Mouse (Mus musculus) liver, embryonic 14.5 days (tissue): ENCODE results near the gene Vars. TPM values are rescaled to one million over a fixed set of nuclear protein-coding genes. Genes with fewer than 3 reads are reported as not detected.

Experiments used
- ATAC-seq: fragments of 200-750 bp; cut with Nextera tagmentation; 2 replicates; pipeline ENCODE4 v1.8.0; 2017; ENCODE audit warnings: moderate number of reproducible peaks, mild to moderate bottlenecking, moderate library complexity; ENCODE audit not compliant: insufficient read depth
- DNase-seq, 3 experiments: peaks; one replicate each; pipeline ENCODE4 v3.0.0-alpha.2; 2012 to 2013; ENCODE audit warnings: low read depth in 3 of 3, low spot score in 3 of 3
- H3K27ac ChIP-seq: fragments of 300-500 bp; sonication (generic); 2 replicates; pipeline ENCODE4 v1.5.1; 2014; ENCODE audit warnings: moderate library complexity, mild to moderate bottlenecking, control low read depth, inconsistent platforms
- H3K27me3 ChIP-seq: fragments of 300-500 bp; sonication (generic); 2 replicates; pipeline ENCODE4 v1.6.1; 2014; ENCODE audit warnings: mild to moderate bottlenecking, low read length, moderate library complexity; ENCODE audit not compliant: control insufficient read depth, insufficient read depth
- H3K36me3 ChIP-seq: fragments of 300-500 bp; sonication (generic); replicated peaks from 2 replicates; pipeline ENCODE4 v1.6.1; 2014; ENCODE audit warnings: low read depth; ENCODE audit not compliant: control insufficient read depth, insufficient read depth
- H3K4me1 ChIP-seq, 2 experiments: fragments of 200-500 bp in 1 of 2; fragments of 300-500 bp in 1 of 2; sonication (generic) in 1 of 2; replicated peaks; 2 replicates each; pipeline ENCODE4 v1.6.1; 2012 to 2014; ENCODE audit warnings: antibody characterized with exemption in 1 of 2, inconsistent platforms in 1 of 2, low read length in 1 of 2; ENCODE audit not compliant: control insufficient read depth in 2 of 2, insufficient read depth in 2 of 2
- H3K4me2 ChIP-seq: fragments of 300-500 bp; sonication (generic); 2 replicates; pipeline ENCODE4 v1.6.1; 2014; ENCODE audit warnings: low read depth, mild to moderate bottlenecking, control low read depth, moderate library complexity
- H3K4me3 ChIP-seq, 2 experiments: fragments of 200-500 bp in 1 of 2; fragments of 300-500 bp in 1 of 2; sonication (generic) in 1 of 2; 2 replicates each; pipeline ENCODE4 v1.5.1; 2012 to 2014; ENCODE audit warnings: low read depth in 2 of 2, low read length in 2 of 2, mild to moderate bottlenecking in 2 of 2, control low read depth in 1 of 2, inconsistent platforms in 1 of 2, moderate library complexity in 1 of 2; ENCODE audit not compliant: insufficient read depth in 1 of 2
- H3K9ac ChIP-seq: fragments of 300-500 bp; sonication (generic); replicated peaks from 2 replicates; pipeline ENCODE4 v1.6.1; 2014; ENCODE audit warnings: mild to moderate bottlenecking, control low read depth, moderate library complexity
- H3K9me3 ChIP-seq: fragments of 300-500 bp; sonication (generic); 2 replicates; pipeline ENCODE4 v1.6.1; 2016; ENCODE audit warnings: low read length, mixed read lengths; ENCODE audit not compliant: control insufficient read depth
- CTCF ChIP-seq: IDR thresholded peaks from 2 replicates; pipeline ENCODE4 v1.5.1; 2016; ENCODE audit warnings: antibody characterized with exemption, low read depth, control low read depth
- EP300 ChIP-seq: IDR thresholded peaks from 2 replicates; pipeline ENCODE4 v1.6.1; 2016; ENCODE audit warnings: antibody characterized with exemption, low read depth
- WGBS: fragments of 180-500 bp; shearing (Covaris S2); extraction: QIAGEN DNeasy Blood & Tissue Kit; methylation state at CpG from one replicate; pipeline ENCODE4 v1.1.7; 2014; ENCODE audit not compliant: insufficient replicate concordance; 5-methylcytosine and 5-hydroxymethylcytosine counted together
- polyA plus RNA-seq, 2 experiments: library from polyadenylated mRNA; depleted of rRNA in 1 of 2; stranded (reverse) in 1 of 2; unstranded in 1 of 2; fragments of >200 nt; fragmentation: Nextera tagmentation in 1 of 2; extraction: Ambion mirVana in 1 of 2; gene quantifications; 2 replicates each; pipeline versions ENCODE4 v1.2.1 to v1.2.3; 2012 to 2014

Vars gene
- polyA plus RNA-seq, 2 experiments = 61.7 to 67.6 TPM

- no peak; the same call in 1 of the 2 replicates for TF ChIP-seq CTCF
- peak; percentile 89 for TF ChIP-seq EP300
- H3K36me3 ChIP-seq = no peaks in the 10 kb centered on the region
- peak overlapping the region; percentile 23 for H3K27ac ChIP-seq
- H3K4me2 ChIP-seq = peak overlapping the region; percentile 55
- 5% methylated on average over 6 of the region's 6 CpGs for WGBS
- H3K27me3 ChIP-seq = no peaks in the 10 kb centered on the region
- no peak overlapping the region; a peak in 1 of 4 replicates for H3K4me3 ChIP-seq
- DNase-seq (peak; percentile 64 to 78 (median 72)), ATAC-seq (peak; percentile 90)
- no peak overlapping the region for H3K9ac ChIP-seq
- H3K4me1 ChIP-seq = peaks cover 17 to 30% of the 10 kb centered on the region in 2 experiments
- H3K9me3 ChIP-seq = no peaks in the 10 kb centered on the region
These were observed 21.2 kb downstream of the Vars start for GRCm38 (mm10) chr17:35021842-35022477.

- no peak overlapping the region for H3K4me3 ChIP-seq
- no peak overlapping the region for H3K9ac ChIP-seq
- no peaks in the 10 kb centered on the region for H3K36me3 ChIP-seq
- no peaks in the 10 kb centered on the region for H3K27me3 ChIP-seq
- ATAC-seq (no peak), DNase-seq (no peak)
- no peak overlapping the region for H3K4me2 ChIP-seq
- no peak for TF ChIP-seq EP300
- no peak for TF ChIP-seq CTCF
- H3K4me1 ChIP-seq = peaks cover 17 to 31% of the 10 kb centered on the region in 2 experiments
- H3K27ac ChIP-seq = no peak overlapping the region
- no peaks in the 10 kb centered on the region for H3K9me3 ChIP-seq
- 64% methylated on average over 8 of the region's 8 CpGs for WGBS
These were observed 21.8 kb downstream of the Vars start for GRCm38 (mm10) chr17:35022541-35023060.

- H3K9me3 ChIP-seq = no peaks in the 10 kb centered on the region
- no peak overlapping the region for H3K4me2 ChIP-seq
- 78% methylated on average over 5 of the region's 5 CpGs for WGBS
- H3K9ac ChIP-seq = no peak overlapping the region
- no peak for TF ChIP-seq CTCF
- no peak for TF ChIP-seq EP300
- no peak overlapping the region for H3K4me3 ChIP-seq
- H3K36me3 ChIP-seq = no peaks in the 10 kb centered on the region
- no peaks in the 10 kb centered on the region for H3K27me3 ChIP-seq
- ATAC-seq (no peak), DNase-seq (no peak)
- H3K27ac ChIP-seq = no peak overlapping the region
- peaks cover 21 to 34% of the 10 kb centered on the region in 2 experiments for H3K4me1 ChIP-seq
These were observed 22.4 kb downstream of the Vars start for GRCm38 (mm10) chr17:35023221-35023620.

- WGBS = 21% methylated on average over 4 of the region's 4 CpGs
- Histone ChIP-seq H3K36me3 (no peaks in the 10 kb centered on the region), H3K9me3 (no peaks in the 10 kb centered on the region), H3K27ac (no peak overlapping the region), H3K9ac (no peak overlapping the region), H3K4me2 (no peak overlapping the region), H3K4me1 (peaks cover 21 to 34% of the 10 kb centered on the region in 2 experiments), H3K4me3 (no peak overlapping the region), H3K27me3 (no peaks in the 10 kb centered on the region)
- no peak for ATAC-seq
- TF ChIP-seq EP300 = no peak
- TF ChIP-seq CTCF = no peak
- DNase-seq = no peak
These were observed 23.0 kb downstream of the Vars start for GRCm38 (mm10) chr17:35023756-35024155.

GRCm38 (mm10) chr17:35024261-35024660, 23.5 kb downstream of the Vars start:
- Histone ChIP-seq H3K27ac (no peak overlapping the region), H3K4me1 (peaks cover 21 to 34% of the 10 kb centered on the region in 2 experiments)
- no peak for DNase-seq

More at GRCm38 (mm10) chr17:35024261-35024660, 23.5 kb downstream of the Vars start:
- Histone ChIP-seq H3K4me3 (no peak overlapping the region), H3K9ac (no peak overlapping the region), H3K9me3 (no peaks in the 10 kb centered on the region), H3K4me2 (no peak overlapping the region), H3K27me3 (no peaks in the 10 kb centered on the region), H3K36me3 (no peaks in the 10 kb centered on the region)
- no peak for TF ChIP-seq EP300
- TF ChIP-seq CTCF = no peak
- no peak for ATAC-seq
- WGBS = 43% methylated on average over 13 of the region's 13 CpGs
